Mouse (Mus musculus) B cell, adult 62 days (primary cell): ENCODE data around the gene Clip3. TPM values are rescaled to one million over a fixed set of nuclear protein-coding genes. Genes with fewer than 3 reads are reported as not detected.

Experiments used
- total RNA-seq: library from RNA; stranded (reverse); gene quantifications from 4 replicates; pipeline ENCODE4 v1.2.4, GENCODE M21; 2023

Gene Clip3
- 1.2 TPM in 1 of 4 replicates, not detected in the others for total RNA-seq

DNA sequence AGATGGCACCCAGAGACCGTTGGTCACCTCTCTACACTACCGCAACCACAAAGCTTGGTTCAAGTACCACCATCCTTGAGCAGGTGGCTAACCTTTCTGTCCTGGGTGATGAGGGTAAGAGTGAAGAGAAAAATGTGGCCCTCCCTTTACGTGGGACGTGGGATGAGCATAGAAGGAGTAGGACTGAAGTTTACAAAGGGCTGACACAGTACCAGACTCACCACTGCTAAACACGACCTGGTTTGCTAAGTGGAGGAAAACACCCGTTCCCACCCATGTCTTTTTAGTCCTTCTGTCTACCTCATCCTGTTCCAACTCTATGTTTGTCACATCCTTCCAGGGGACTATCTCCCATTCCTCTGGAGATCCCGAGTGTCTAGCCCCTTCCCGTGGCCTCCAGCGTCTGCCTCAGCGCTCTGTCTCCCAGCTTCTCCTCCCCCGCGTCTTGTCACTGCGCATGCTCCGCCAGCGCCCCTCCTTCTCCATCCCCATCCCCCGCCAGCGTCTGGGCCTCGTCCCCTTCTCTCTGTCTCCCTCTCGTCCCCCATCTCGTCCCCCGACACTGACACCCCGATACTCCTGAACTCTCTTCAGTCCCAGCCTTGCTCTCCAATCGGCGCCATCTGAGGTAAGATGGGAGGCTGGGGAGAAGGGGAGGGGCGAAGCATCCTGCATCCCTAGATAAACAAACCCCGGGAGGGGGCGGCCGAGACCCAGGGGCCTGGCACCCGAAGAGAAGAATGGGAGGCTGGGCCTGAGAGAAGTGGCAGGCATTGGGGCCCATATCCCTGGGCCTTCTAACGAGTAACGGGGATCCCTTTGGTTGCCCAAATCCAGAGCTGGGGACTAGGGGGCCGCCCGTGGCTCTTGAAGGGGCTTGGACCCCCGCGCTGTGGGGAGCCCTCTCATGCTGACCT is at the start of gene Clip3:
Clip3 (plus strand) TSS at position 514 of the 917 bp plus-strand sequence.

DNA sequence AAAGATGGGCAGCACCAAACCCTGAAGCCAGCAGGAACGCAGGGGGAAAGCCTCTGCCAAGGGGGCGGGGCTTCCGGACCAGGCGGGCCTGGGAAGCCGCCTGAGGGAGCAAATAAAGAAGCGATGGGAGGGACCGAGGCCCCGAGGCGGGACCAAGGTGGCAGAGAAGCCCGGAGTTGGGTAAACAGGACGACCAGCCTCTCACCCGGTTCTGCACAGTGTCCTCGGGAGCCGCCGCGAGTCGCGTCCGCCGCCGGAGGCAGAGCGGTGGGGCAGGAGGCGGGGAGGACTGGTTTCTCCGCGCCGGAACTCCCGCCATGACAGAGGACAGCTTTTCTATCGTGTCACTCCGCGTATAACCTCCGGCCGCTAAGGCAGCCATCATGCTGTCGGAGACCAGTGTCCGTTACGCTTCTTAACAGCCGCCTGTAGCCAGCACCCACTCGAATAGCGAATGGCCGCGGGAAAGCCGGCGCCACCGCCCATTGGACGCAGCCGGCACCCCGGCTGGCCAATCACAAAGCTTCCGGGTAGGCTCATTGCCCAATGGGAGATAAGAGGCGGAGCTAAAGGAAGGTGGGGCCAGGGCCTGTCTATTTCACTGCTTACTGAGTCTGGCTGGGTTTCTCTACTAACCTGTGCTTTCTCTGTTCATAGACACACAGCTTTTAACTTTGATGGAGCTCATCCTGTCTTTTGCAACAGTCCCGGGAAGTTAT is 11.4 kb upstream of the Clip3 start, which contains the start of the genes Thap8 and Wdr62:
Thap8 (plus strand) TSS at position 144 of the 719 bp plus-strand sequence.
Wdr62 (minus strand) TSS at position 469 of the 719 bp plus-strand sequence.

DNA sequence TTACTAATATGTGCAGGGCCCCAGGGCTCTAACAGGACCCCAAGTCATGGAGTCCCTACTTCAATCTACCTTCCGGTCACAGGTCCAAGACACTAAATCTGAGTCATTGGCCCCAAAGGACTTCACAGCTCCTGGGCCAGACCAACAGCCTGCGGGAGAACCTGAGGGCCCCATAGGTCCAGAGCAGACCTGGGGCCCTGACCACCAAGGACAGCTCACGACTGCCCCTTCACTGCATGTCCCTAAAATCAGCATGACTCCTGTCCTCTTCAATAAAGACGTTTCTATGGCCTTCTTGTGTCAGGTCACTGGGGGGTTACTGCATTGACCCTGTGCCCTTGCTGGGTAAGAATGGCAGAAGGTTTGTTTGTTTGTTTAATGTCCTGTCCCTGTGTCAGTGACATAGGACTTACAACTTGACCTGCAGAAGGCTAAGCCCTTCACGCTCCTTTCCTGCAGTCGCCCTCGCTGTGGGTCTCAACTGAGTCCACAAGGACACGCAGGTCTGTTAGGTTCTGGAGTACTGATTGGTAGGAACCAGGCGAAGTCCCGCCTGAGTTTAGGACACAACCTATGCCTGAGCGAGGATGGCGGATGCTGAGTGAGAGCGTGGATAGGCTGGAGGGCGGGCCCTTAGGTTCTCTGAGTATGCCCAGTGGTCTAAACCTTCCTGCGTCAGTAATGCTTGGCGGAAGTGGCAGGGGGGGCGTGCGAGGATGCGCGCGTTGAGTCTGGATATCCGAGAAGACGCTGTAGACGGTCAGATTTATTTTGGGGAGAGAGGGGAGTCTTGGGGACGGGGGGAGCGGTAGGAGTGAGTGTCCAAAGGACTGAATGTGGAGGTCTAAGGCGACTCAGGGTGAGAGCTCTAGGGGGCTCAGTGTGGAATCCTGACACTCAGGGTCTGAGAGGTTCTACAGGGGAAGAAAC is 16.8 kb downstream of the Clip3 start, which contains the start of gene Alkbh6:
Alkbh6 (plus strand) TSS at position 642 of the 930 bp plus-strand sequence.

DNA sequence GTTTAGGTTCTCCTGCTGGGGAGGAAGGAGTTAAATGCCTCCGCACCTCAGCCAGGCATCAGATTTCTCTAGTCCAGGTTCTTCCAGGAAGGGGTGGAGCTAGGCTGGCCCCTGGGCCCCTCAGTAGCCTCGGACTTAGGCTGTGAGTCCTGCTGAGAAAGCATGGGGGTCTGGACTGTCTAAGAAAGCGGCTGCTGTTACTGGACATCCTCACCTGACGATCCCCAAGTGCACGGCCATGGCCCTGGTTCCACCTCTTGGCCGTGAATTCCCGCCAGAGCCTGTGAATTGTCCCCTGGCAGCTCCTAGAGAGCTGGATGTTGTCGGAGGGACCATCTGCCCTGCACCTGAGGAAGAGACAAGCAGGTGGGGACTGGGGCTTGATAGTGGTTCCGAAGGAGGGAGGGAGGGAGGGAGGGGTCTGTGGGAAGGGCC is 23.2 kb downstream of the Clip3 start, which contains the start of gene Syne4:
Syne4 (plus strand) TSS at position 87 of the 435 bp plus-strand sequence.

DNA sequence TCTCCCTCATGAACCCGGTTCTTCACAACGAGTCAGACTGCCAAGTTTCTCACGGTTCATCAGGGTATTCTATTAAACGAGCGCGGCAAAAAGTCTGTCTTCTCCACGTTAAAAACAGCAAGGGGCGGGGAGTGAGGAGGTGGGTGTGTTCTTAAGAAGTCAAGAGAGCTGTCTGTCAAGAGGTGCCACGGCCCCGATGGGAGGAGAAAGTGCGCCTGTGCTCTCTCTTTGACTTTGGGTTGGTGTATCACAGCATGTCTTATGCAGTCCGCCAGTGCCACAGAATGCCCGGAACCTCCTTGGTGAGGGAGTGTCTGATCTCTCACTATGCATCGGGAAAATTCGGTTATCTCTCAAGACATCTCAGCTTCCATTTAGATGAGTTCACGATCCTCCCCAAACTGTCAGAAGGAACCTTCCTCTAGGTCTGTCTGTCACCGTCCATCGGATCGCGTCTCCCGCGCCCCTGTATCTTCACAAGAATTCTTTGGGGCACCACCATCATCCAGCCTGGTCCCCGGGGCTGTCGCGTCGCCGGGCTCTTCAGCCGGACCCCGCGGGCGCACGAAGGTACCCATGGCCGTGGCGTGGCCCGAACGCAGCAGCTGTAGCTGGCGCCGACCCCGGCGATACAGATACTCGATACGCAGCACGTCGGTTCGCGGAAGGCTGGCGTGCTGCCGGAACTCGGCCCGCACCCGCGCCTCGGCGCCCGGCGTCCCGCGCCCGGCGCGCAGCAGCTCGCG is 30.2 kb downstream of the Clip3 start, which contains the start of gene E130208F15Rik:
E130208F15Rik (plus strand) TSS at position 202 of the 746 bp plus-strand sequence.

DNA sequence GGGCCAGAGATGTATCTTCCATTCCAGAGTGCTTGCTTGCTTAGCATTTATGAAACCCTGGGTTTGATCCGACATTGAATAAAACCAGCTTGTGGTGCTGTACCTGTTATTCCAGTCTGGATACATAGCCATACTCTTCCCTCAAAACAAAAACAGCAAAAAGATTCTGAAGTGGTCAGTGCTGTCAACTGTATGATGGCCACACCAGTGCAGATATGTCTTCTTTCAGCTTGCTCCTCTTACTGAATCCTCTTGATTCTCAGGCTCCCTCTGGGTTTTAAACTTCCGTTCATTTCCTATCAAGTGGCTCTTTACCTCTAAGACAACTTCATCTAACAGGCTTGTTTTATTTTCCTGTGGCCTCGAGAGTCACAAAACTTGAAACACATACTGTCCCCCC is 32.3 kb downstream of the Clip3 start, which contains the start of gene Sdhaf1:
Sdhaf1 (minus strand) TSS at position 101 of the 400 bp plus-strand sequence.

Other genes with a start within 250 kb of the Clip3 start
- gene Zfp14, start 240.3 kb upstream of the Clip3 start, total RNA-seq: 2.8 to 4.2 TPM (median 2.9 TPM) in 4 replicates
- gene Zfp82, start 218.8 kb upstream of the Clip3 start, total RNA-seq: 2.3 to 4.9 TPM (median 4.0 TPM) in 4 replicates
- gene Gm26920, start 201.3 kb upstream of the Clip3 start, total RNA-seq: 1.4 TPM in 1 of 4 replicates, not detected in the others
- gene Zfp566, start 201.2 kb upstream of the Clip3 start, total RNA-seq: 3.4 to 7.1 TPM (median 5.3 TPM) in 4 replicates
- 21.4 to 32.3 TPM (median 22.1 TPM) in 4 replicates for gene Zfp260, start 197.0 kb upstream of the Clip3 start, total RNA-seq
- 11.9 to 15.5 TPM (median 15.2 TPM) in 4 replicates for gene Zfp382, start 169.8 kb upstream of the Clip3 start, total RNA-seq
- gene Zfp146, start 122.0 kb upstream of the Clip3 start, total RNA-seq: 43.1 to 54.7 TPM (median 48.2 TPM) in 4 replicates
- gene Cox7a1, start 107.6 kb upstream of the Clip3 start, total RNA-seq: not detected in 4 replicates
- 170 to 185 TPM (median 179 TPM) in 4 replicates for gene Capns1, start 92.9 kb upstream of the Clip3 start, total RNA-seq
- 34.3 to 44.9 TPM (median 41.8 TPM) in 4 replicates for gene Polr2i, start 59.8 kb upstream of the Clip3 start, total RNA-seq
- 30.0 to 41.9 TPM (median 35.3 TPM) in 4 replicates for gene Tbcb, start 59.5 kb upstream of the Clip3 start, total RNA-seq
- gene Ovol3, start 56.0 kb upstream of the Clip3 start, total RNA-seq: not detected in 4 replicates
- gene Thap8, start 11.6 kb upstream of the Clip3 start, total RNA-seq: 1.2 to 2.7 TPM (median 1.7 TPM) in 4 replicates
- gene Wdr62, start 11.3 kb upstream of the Clip3 start, total RNA-seq: 6.4 to 9.9 TPM (median 8.2 TPM) in 4 replicates
- gene Alkbh6, start 17.0 kb downstream of the Clip3 start, total RNA-seq: 67.8 to 84.6 TPM (median 78.6 TPM) in 4 replicates
- 3.5 to 6.6 TPM (median 5.7 TPM) in 4 replicates for gene Syne4, start 23.1 kb downstream of the Clip3 start, total RNA-seq
- 4.5 to 5.6 TPM (median 5.1 TPM) in 4 replicates for gene E130208F15Rik, start 30.0 kb downstream of the Clip3 start, total RNA-seq
- 17.4 to 20.4 TPM (median 17.5 TPM) in 4 replicates for gene Sdhaf1, start 32.2 kb downstream of the Clip3 start, total RNA-seq
- not detected in 4 replicates for gene Lrfn3, start 71.0 kb downstream of the Clip3 start, total RNA-seq
- gene Tyrobp, start 122.0 kb downstream of the Clip3 start, total RNA-seq: 63.3 to 80.1 TPM (median 74.7 TPM) in 4 replicates
- gene Hcst, start 128.1 kb downstream of the Clip3 start, total RNA-seq: 34.8 to 42.0 TPM (median 39.2 TPM) in 4 replicates
- 332 to 428 TPM (median 371 TPM) in 4 replicates for gene Nfkbid, start 130.0 kb downstream of the Clip3 start, total RNA-seq
- 0.22 TPM in 1 of 4 replicates, not detected in the others for gene Aplp1, start 153.8 kb downstream of the Clip3 start, total RNA-seq
- gene Kirrel2, start 166.0 kb downstream of the Clip3 start, total RNA-seq: not detected in 4 replicates
- gene Nphs1, start 166.6 kb downstream of the Clip3 start, total RNA-seq: not detected in 4 replicates
- not detected in 4 replicates for gene Prodh2, start 201.9 kb downstream of the Clip3 start, total RNA-seq
- gene Arhgap33, start 243.3 kb downstream of the Clip3 start, total RNA-seq: 14.2 to 18.7 TPM (median 16.3 TPM) in 4 replicates